Mouse (Mus musculus) C2C12 (cell line): ENCODE measurements around the gene Usp1.

ENCODE experiments used
- CEBPB ChIP-seq: IDR thresholded peaks from one replicate; pipeline ENCODE4 v1.6.1; 2011; ENCODE audit warnings: low read depth, mild to moderate bottlenecking, control low read depth, moderate library complexity
- CTCF ChIP-seq: IDR thresholded peaks from one replicate; pipeline ENCODE4 v1.5.1; 2011; ENCODE audit not compliant: control insufficient read depth, insufficient read depth, insufficient read length
- FOSL1 ChIP-seq: IDR thresholded peaks from one replicate; pipeline ENCODE4 v1.8.0; 2011; ENCODE audit warnings: mild to moderate bottlenecking, low read length; ENCODE audit not compliant: poor library complexity, insufficient read depth, severe bottlenecking
- MAX ChIP-seq: IDR thresholded peaks from one replicate; pipeline ENCODE4 v1.6.1; 2011; ENCODE audit warnings: mild to moderate bottlenecking, control low read depth
- MYOD1 ChIP-seq: IDR thresholded peaks from one replicate; pipeline ENCODE4 v1.6.1; 2011; ENCODE audit warnings: low read depth; ENCODE audit not compliant: control insufficient read depth, insufficient read length
- USF1 ChIP-seq: IDR thresholded peaks from one replicate; pipeline ENCODE4 v1.6.1; 2011; ENCODE audit warnings: low read depth, mild to moderate bottlenecking, control low read depth, moderate library complexity

GRCm38 (mm10) chr4:98917724-98918123 is 5.9 kb upstream of the Usp1 start:
- TF ChIP-seq MYOD1 (no peak), MAX (no peak), CTCF (no peak), FOSL1 (no peak), USF1 (no peak), CEBPB (no peak)
